Mouse (Mus musculus) right cerebral cortex, postnatal 36 days (tissue): ENCODE measurements around the gene Ptprd.
"Not testable (repeated sequence)": the region's sequence is repeated elsewhere in the genome, so short reads cannot be mapped to it uniquely, and the experiment has no call there.

ENCODE experiments used
- DNase-seq, 2 experiments: peaks; one replicate each; pipeline ENCODE4 v3.0.0; 2022; ENCODE audit warnings: low spot score in 2 of 2, mixed read lengths in 1 of 2

The Ptprd gene

GRCm38 (mm10) chr4:76215141-76215540 is 1996.6 kb downstream of the Ptprd start:
- DNase-seq: no peak

GRCm38 (mm10) chr4:76199321-76199720 is 2012.4 kb downstream of the Ptprd start:
- DNase-seq: no peak

- DNase-seq: no peak
These were observed 2017.0 kb downstream of the Ptprd start for GRCm38 (mm10) chr4:76194762-76195161.

- no peak for DNase-seq
These were observed 2018.3 kb downstream of the Ptprd start for GRCm38 (mm10) chr4:76193496-76193895.

- peak in 1 of 2 experiments; percentile 5 for DNase-seq
These were observed 2019.7 kb downstream of the Ptprd start for GRCm38 (mm10) chr4:76192031-76192430.

- no peak for DNase-seq
These were observed 2021.0 kb downstream of the Ptprd start for GRCm38 (mm10) chr4:76190788-76191187.

- DNase-seq: no peak
These were observed 2028.7 kb downstream of the Ptprd start for GRCm38 (mm10) chr4:76183095-76183494.

- DNase-seq: no peak
These were observed 2032.3 kb downstream of the Ptprd start for GRCm38 (mm10) chr4:76179497-76179896.

- peak in 1 of 2 experiments; percentile 52 for DNase-seq
These were observed 2036.7 kb downstream of the Ptprd start for GRCm38 (mm10) chr4:76175086-76175485.

GRCm38 (mm10) chr4:76155750-76156149 is 2056.0 kb downstream of the Ptprd start:
- DNase-seq: no peak

- DNase-seq: no peak
These were observed 2057.6 kb downstream of the Ptprd start for GRCm38 (mm10) chr4:76154190-76154589.

- DNase-seq: no peak
These were observed 2066.8 kb downstream of the Ptprd start for GRCm38 (mm10) chr4:76144925-76145324.

- DNase-seq: no peak
These were observed 2067.4 kb downstream of the Ptprd start for GRCm38 (mm10) chr4:76144333-76144732.

GRCm38 (mm10) chr4:76137901-76138300 is 2073.9 kb downstream of the Ptprd start:
- no peak for DNase-seq

GRCm38 (mm10) chr4:76136625-76137024 is 2075.1 kb downstream of the Ptprd start:
- no peak for DNase-seq

GRCm38 (mm10) chr4:76091845-76092244 is 2119.9 kb downstream of the Ptprd start:
- no peak for DNase-seq

- no peak for DNase-seq
These were observed 2121.9 kb downstream of the Ptprd start for GRCm38 (mm10) chr4:76089866-76090265.

- DNase-seq: no peak
These were observed 2135.7 kb downstream of the Ptprd start for GRCm38 (mm10) chr4:76076051-76076450.

- DNase-seq: no peak
These were observed 2138.5 kb downstream of the Ptprd start for GRCm38 (mm10) chr4:76073286-76073685.

- no peak for DNase-seq
These were observed 2140.0 kb downstream of the Ptprd start for GRCm38 (mm10) chr4:76071720-76072119.

GRCm38 (mm10) chr4:76056836-76057235 is 2154.9 kb downstream of the Ptprd start:
- DNase-seq: no peak

- DNase-seq: no peak
These were observed 2166.1 kb downstream of the Ptprd start for GRCm38 (mm10) chr4:76045650-76046049.

- no peak for DNase-seq
These were observed 2167.0 kb downstream of the Ptprd start for GRCm38 (mm10) chr4:76044802-76045201.

GRCm38 (mm10) chr4:76037178-76037577 is 2174.6 kb downstream of the Ptprd start:
- not testable (repeated sequence) for DNase-seq
